8 mouse cellular contexts compared by ENCODE assay signal in genomic region chr1:165633345-165633744, GRCm38 (mm10). TPM values are rescaled to one million over a fixed set of nuclear protein-coding genes. Genes with fewer than 3 reads are reported as not detected.
DNase-seq lines count a peak whose midpoint lies in the region; ATAC-seq lines count a peak whose summit lies in the region.

No protein-coding gene starts in this region.

- H3K4me3 ChIP-seq in neural tube, embryonic 11.5 days (ENCODE audit: low read depth, low read length): peak overlapping the region; percentile 77
- peak overlapping the region; percentile 89 for H3K4me3 ChIP-seq in limb, embryonic 15.5 days

- H3K27me3 ChIP-seq in neural tube, embryonic 11.5 days (ENCODE audit: control insufficient read depth, insufficient read depth, low read length): no peaks in the 10 kb centered on the region
- H3K27me3 ChIP-seq in limb, embryonic 15.5 days: no peaks in the 10 kb centered on the region

- H3K36me3 ChIP-seq in neural tube, embryonic 11.5 days (ENCODE audit: control insufficient read depth, insufficient read depth, low read length): no peaks in the 10 kb centered on the region
- no peaks in the 10 kb centered on the region for H3K36me3 ChIP-seq in limb, embryonic 15.5 days

- no peak for ATAC-seq in neural tube, embryonic 11.5 days (ENCODE audit: insufficient read depth, low FRiP score, low TSS enrichment)
- no peak for ATAC-seq in limb, embryonic 15.5 days (ENCODE audit: insufficient number of reproducible peaks, low FRiP score, low TSS enrichment, low read depth)

- 3% methylated on average over 12 of the region's 12 CpGs for WGBS in neural tube, embryonic 11.5 days
- WGBS in limb, embryonic 15.5 days: 2% methylated on average over 12 of the region's 12 CpGs

- H3K9ac ChIP-seq in neural tube, embryonic 11.5 days (ENCODE audit: low read length): peak overlapping the region; percentile 88
- H3K9ac ChIP-seq in limb, embryonic 15.5 days: peak overlapping the region; percentile 89

- peak; percentile 40 for DNase-seq in cerebellum, adult 9-10 months
- DNase-seq in cerebellum, adult 18-20 months: no peak
- no peak for DNase-seq in neural tube, embryonic 11.5 days (ENCODE audit: low spot score)
- DNase-seq in neural tube, embryonic 10.5 days (ENCODE audit: extremely low spot score, low spot score): no peak
- DNase-seq in thymus, postnatal 14 days: no peak
- DNase-seq in B cell, adult 2 months: no peak
- DNase-seq in layer of hippocampus, adult 18-20 months (ENCODE audit: low spot score in 2 of 2): no peak

- H3K27ac ChIP-seq in neural tube, embryonic 11.5 days (ENCODE audit: low read depth, low read length): no peak overlapping the region
- H3K27ac ChIP-seq in limb, embryonic 15.5 days: peak overlapping the region; percentile 98

- H3K4me2 ChIP-seq in neural tube, embryonic 11.5 days (ENCODE audit: low read depth): peak overlapping the region; percentile 73
- H3K4me2 ChIP-seq in limb, embryonic 15.5 days: peak overlapping the region; percentile 63

- no peaks in the 10 kb centered on the region for H3K9me3 ChIP-seq in neural tube, embryonic 11.5 days (ENCODE audit: control insufficient read depth, low read length)
- no peaks in the 10 kb centered on the region for H3K9me3 ChIP-seq in limb, embryonic 15.5 days

- H3K4me1 ChIP-seq in neural tube, embryonic 11.5 days (ENCODE audit: control insufficient read depth, insufficient read depth, low read length): peaks cover 10% of the 10 kb centered on the region; the same call in 1 of the 2 replicates
- peaks cover 37% of the 10 kb centered on the region for H3K4me1 ChIP-seq in limb, embryonic 15.5 days

RNA-seq across cellular contexts. Expression of gene Mpzl1, which starts 1.0 kb away (rescaled TPM):
- polyA plus RNA-seq in neural tube, embryonic 11.5 days (2014; fragmentation: Nextera tagmentation; extraction: Ambion mirVana): 157 and 163 TPM in 2 replicates
- 165 and 169 TPM in 2 replicates for polyA plus RNA-seq in limb, embryonic 15.5 days (2015; fragmentation: Nextera tagmentation; extraction: Ambion mirVana)
- 10 to 100 TPM; 28.4 to 31.0 TPM for total RNA-seq in layer of hippocampus, adult 18-20 months (2021)
